Mouse (Mus musculus) right cerebral cortex, postnatal 4 days (tissue): ENCODE results near the gene Svs2.
"Not testable (repeated sequence)": the region's sequence is repeated elsewhere in the genome, so short reads cannot be mapped to it uniquely, and the experiment has no call there.

Experiments used
- DNase-seq: peaks from one replicate; pipeline ENCODE4 v3.0.0-alpha.2; 2022

Gene Svs2

GRCm38 (mm10) chr2:164238366-164238765 is at the start of gene Svs2:
TSS of gene Svs2 (minus strand) at chr2:164238466.
- no peak for DNase-seq

DNA sequence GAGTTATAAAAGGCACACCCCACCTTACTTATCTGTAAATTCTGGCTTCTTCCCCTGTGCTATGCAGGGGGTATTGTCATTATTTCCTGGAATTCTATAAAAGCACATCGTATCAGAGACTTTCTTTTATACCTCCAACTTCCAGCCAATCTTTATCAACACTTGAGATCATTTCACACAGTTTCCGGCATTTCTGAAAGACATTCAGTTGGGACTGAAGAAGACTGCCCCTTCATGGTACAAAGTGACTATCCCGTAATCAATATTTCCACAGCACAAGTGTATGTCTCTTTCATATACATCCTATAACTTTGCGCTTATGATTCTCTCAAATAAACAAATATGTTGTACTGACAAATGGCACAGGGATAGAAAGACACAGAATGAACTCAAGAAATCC is 40.1 kb upstream of the Svs2 start, which contains the start of gene Svs4:
Svs4 (minus strand) TSS at position 101 of the 400 bp plus-strand sequence.
- DNase-seq: no peak

DNA sequence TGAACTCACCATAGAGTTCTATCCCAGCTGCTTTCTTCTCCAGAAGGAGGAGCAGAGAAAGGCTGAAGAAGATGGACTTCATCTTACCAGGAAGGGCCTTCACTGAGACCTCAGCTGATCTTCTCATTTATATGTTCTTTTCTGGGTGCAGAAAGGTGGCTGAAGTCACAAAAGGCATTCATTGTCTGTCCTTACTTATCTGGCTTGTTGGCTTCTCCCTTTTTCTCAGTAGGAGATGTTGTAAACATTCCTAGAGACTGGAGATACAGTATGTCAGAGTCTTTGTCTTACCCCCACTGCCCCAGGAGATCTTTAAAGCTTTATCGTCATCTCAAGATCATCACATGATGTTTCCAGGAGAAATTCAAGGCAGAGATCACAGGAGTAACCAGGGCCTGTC is 18.3 kb upstream of the Svs2 start, which contains the start of gene Svs3b:
Svs3b (minus strand) TSS at position 101 of the 400 bp plus-strand sequence.
- not testable (repeated sequence) for DNase-seq

DNA sequence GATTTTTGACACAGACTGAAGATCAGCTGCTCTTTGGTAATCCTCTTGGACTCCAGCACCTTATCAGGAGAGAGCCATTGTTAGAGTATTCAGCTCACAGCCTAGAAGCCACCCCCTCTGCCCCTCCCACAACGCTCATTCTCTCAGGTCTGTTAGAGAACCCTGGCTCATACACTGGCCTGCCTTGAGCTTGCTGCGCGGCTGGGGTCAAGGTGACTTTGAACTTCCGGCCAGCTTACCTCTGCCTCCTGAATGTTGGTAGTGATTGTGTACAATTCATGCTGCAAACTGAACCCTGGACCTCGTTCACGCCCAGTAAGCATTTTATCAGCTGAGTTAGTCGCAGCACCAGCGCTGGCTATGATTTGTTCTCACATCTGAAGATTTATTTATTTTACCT is 5.6 kb downstream of the Svs2 start:
- no peak for DNase-seq

GRCm38 (mm10) chr2:164228361-164229070 is 9.8 kb downstream of the Svs2 start:
- no peak for DNase-seq

GRCm38 (mm10) chr2:164221522-164221921 is 16.7 kb downstream of the Svs2 start, which contains the start of gene Wfdc15b:
TSS of gene Wfdc15b (minus strand) at chr2:164221660.
- no peak for DNase-seq

DNA sequence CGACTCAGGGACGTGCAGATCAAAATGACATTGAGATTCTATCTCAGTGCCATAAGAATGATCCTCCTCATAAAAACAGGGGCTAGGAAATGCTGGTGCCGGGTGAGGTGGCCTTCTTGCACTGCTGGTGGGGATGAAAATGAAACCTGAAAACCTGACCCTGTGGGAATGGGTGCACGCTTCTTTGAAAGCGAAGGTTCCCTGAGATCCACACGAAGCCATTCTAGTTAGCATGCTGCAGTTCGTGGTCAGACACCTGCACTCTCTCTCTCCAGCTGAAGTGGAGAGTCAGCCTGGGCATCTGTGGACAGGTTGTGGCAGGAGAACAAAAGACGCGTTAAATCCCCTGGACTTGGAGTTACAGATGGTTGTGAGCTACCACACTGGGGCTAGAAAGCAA is 19.0 kb downstream of the Svs2 start:
- DNase-seq: no peak

DNA sequence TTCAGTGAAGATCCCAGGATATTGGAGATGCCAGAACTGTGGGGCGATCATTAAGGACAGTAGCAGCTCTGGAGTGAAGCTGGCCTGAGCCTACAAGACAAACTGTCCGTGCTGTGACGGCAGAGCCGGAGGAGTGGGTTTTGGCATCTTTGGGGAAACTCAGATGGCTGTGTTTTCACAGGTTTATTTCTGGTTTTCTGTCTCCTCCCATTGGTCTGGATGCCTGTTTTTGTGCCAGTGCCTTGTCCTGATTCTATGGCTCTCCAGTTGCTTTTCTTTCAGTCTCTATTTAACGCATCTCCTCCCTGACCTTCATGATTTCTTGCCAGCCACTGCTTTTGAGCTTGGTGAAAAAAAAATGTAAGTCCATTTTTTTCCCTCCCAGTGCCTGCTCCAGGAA is 25.6 kb downstream of the Svs2 start:
- DNase-seq: no peak

- no peak for DNase-seq
Measured at GRCm38 (mm10) chr2:164210892-164211291, 27.4 kb downstream of the Svs2 start.

DNA sequence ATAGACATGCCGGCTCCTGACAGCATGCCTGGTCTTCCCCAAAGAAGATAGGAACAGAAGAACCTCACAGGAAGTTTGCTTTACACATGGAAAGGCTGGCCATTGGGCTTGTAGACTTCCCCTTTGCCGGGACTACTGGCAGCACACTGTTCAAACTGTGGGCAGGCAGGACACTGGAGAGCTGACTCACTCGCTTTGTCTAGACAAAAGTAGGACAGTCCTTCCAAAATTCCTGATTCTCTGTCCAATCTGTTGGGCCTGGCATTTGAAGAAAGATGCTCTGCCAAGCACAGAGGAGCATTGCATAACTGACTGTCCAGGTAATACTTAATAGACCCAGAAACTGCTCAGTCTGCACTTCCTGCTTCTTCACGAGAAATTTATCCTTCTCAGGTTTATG is 31.6 kb downstream of the Svs2 start:
- no peak for DNase-seq

DNA sequence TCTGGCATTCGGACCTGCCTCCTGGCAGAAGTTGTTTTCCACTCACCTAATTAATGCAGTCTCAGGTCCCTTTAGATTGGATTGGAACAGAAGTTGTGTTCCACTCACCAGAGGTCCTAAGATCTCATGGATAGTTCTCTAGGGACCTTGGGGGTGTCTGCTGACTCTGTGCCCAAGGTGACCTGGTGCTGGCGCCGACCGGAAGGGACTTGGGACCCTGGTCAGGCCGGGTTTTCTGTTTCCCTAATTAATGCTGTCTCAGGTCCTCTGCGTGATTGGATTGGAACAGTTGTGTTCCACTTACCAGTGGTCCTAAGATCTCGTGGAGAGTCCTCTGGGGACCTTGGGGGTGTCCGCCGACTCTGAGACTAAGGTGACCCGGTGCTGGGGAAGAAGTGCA is 32.3 kb downstream of the Svs2 start:
- not testable (repeated sequence) for DNase-seq

DNA sequence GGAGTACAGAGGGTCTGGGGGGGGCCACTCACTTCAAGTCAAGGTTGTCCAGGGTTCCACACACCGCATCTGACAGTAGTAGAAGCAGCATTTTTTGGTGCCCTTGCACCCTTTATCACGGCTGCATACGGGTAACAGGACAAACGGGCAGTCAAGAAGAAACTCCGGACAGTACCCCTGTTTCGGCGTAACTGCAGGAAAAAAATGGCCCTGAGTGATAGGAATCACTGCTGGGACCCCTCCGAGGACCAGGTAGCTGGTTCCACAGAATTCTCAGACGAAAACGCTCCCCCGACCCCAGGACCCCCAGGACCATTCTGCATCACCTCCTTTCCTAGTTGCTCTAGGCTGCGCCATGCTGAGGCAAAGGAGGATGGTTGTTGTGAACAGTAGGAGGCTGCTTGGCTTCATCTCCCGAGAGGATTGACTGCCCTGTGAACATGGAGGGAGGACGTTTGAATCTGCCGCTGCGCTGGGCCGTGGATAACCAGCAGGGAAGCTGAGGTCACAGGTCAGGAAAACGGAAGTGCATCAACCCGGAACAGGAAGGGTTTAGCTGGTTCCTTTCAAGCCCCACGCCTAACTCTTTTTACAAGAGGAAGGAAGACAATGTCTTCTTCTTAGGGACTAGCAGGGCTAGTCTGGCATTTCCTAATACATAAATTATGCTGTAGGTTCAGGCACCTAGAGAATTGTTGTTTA is 38.5 kb downstream of the Svs2 start, which contains the start of gene Wfdc15a:
Wfdc15a (minus strand) TSS at position 505 of the 702 bp plus-strand sequence.
- no peak for DNase-seq

- no peak for DNase-seq
Measured at GRCm38 (mm10) chr2:164196700-164196990, 41.6 kb downstream of the Svs2 start.

DNA sequence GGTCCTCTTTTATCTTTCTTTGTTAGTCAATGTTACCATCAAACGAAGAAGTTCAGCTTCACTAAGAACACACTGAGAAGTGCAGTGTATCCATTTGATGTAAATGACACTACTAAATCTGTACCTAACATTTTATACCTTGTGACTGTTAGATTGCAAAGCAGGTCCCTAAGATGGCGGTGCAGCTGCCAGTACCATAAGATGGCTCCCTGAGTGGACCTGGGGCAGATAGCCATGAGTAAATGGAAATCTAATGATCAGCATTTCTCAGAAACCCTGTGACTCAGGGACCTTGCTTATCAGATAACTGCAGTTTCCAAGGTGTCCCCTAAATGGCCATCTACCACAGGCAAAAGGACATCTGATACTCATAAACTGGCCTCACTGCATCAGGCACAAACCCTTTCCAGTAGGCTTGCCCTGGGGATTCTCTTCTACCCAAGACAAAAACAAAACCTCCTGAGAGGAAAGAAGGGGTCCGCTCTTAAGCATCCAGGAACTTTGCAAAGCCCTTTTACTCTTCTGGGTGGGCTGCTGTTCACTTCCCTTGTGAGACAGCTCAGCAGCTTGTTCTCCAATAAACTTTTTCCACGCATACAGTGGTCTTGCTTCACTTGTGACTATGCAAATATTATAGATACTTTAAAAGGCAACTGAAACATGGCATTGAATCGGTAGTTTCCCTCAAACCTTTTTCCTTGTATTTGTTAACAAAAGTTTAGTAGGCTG is 42.1 kb downstream of the Svs2 start:
- no peak for DNase-seq

DNA sequence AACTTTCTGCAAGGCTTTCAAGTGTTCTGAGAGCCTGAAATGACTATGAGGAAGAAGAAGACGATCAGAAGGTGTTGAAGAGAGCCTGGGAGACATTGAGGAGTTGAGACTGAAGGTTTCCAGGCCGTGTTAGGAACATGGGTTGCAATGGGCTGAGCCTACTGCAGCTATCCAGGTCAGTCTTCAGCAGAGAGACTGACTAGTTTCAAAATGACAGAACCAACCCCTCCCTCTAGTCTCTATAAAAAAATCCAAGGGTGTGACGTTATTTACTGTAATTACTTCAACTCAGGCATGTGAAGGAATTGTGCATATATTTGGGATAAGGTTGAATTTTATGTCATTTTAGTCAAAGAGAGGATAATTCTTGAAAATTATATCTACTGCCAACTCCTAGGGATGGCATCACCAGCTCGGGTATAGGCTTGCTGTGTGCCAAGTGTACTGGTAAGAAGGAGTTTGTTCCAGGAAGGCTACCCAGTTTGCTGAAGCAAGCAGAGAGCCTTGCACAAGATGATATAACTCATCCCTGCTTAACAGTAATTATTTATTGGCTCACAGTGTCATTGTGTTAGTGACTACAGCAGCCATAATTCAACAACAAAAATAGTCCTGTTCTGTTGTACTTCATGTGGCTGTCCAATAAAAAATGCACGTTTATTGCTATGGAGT is 43.2 kb downstream of the Svs2 start:
- no peak for DNase-seq

- DNase-seq: no peak
Measured at GRCm38 (mm10) chr2:164192279-164192678, 46.0 kb downstream of the Svs2 start.

- no peak for DNase-seq
Measured at GRCm38 (mm10) chr2:164190576-164190975, 47.7 kb downstream of the Svs2 start, which contains the start of gene Wfdc12. TSS of gene Wfdc12 (minus strand) at chr2:164190608.

- no peak for DNase-seq
Measured at GRCm38 (mm10) chr2:164188722-164189121, 49.5 kb downstream of the Svs2 start.
